11 mouse cellular contexts compared by ENCODE assay signal in the genomic region with DNA sequence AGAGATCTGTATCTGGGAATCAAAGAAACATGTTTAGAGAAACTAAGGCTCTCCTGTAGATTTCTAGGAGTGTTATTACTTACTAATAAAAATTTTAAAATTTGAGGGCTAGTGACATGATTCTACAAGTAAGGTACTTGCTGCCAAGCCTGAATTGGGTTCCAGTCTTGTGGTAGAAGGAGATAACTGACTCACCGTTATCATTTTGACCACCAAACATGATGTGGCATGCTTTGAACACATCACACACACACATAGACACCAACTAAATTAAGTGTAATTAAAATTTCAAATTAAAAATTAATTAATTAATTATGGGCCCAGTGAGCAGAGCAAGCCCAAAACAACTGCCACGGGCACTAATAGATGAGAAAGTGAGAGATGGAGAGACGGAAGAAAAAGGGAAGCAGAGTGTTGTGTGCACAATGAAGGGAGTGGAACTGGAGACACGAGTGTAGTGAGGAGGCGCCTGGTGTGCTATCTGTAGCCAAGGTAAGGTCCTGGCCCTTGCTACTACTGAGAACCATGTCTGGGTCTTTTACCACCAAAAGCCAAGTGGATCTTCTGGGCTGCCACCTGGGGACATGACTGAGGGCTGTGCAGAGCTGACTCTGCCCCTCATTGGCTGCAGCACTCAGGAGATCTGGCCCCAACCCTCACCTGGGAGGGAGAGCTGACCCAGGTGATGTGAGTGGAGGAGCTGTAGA. TPM values are rescaled to one million over a fixed set of nuclear protein-coding genes. Genes with fewer than 3 reads are reported as not detected.
"Had no signal": no experiment of that assay in that cellular context is flagged by ENCODE, and none has a peak within 500 bp of the region (broad histone marks: within the 10 kb centered on the region; RNA-seq: fewer than 3 reads in every experiment).

No protein-coding gene starts in this region.

RNA-seq across cellular contexts. Expression of a gene that starts 2.6 kb away (rescaled TPM):
- polyA plus RNA-seq: liver, adult 2 months; neural tube, embryonic 13.5 days; stomach, embryonic 14.5 days had no signal

RNA-seq across cellular contexts. Expression of a gene that starts 14.1 kb away (rescaled TPM):
- polyA plus RNA-seq: lung, embryonic 15.5 days; lung, postnatal 0 days; midbrain, embryonic 12.5 days; midbrain, embryonic 16.5 days; neural tube, embryonic 11.5 days; neural tube, embryonic 13.5 days; neural tube, embryonic 15.5 days; small intestine, adult 2 months; stomach, embryonic 14.5 days; stomach, postnatal 0 days had no signal
